Mouse (Mus musculus): ENCODE results near the gene Adamts9. TPM values are rescaled to one million over a fixed set of nuclear protein-coding genes. Genes with fewer than 3 reads are reported as not detected.

The Adamts9 gene
- polyA plus RNA-seq (2014; fragmentation: Illumina TruSeq; extraction: RNeasy Lipid Tissue Mini Kit (QIAGEN cat#74804); ENCODE audit: low read depth, low replicate concordance): 12.0 TPM

GRCm38 (mm10) chr6:92943057-92943781 lies at the start of gene Adamts9:
Gene Adamts9 (minus strand): TSS chr6:92943492.

GRCm38 (mm10) chr6:92869089-92869581 lies 74.2 kb downstream of the Adamts9 start, which contains the start of gene Gm15737:
Gene Gm15737 (plus strand): TSS chr6:92869357.

GRCm38 (mm10) chr6:92816311-92816751 lies 127.0 kb downstream of the Adamts9 start, which contains the start of gene A730049H05Rik:
Gene A730049H05Rik (plus strand): TSS chr6:92816478.

Other genes with a start within 250 kb of the Adamts9 start
- 12.2 TPM for gene Prickle2, start 237.3 kb downstream of the Adamts9 start, polyA plus RNA-seq (2014; fragmentation: Illumina TruSeq; extraction: RNeasy Lipid Tissue Mini Kit (QIAGEN cat#74804); ENCODE audit: low read depth, low replicate concordance)
- gene A730049H05Rik, start 127.0 kb downstream of the Adamts9 start, polyA plus RNA-seq (2014; fragmentation: Illumina TruSeq; extraction: RNeasy Lipid Tissue Mini Kit (QIAGEN cat#74804); ENCODE audit: low read depth, low replicate concordance): 5.3 TPM
- not detected for gene Gm15737, start 74.1 kb downstream of the Adamts9 start, polyA plus RNA-seq (2014; fragmentation: Illumina TruSeq; extraction: RNeasy Lipid Tissue Mini Kit (QIAGEN cat#74804); ENCODE audit: low read depth, low replicate concordance)

All from adrenal gland, adult 10 weeks (tissue).